Comparison of ENCODE assay signal across 12 mouse cellular contexts in genomic region chr9:62365326-62366080, GRCm38 (mm10). TPM values are rescaled to one million over a fixed set of nuclear protein-coding genes. Genes with fewer than 3 reads are reported as not detected.
DNase-seq lines count a peak whose midpoint lies in the region; ATAC-seq lines count a peak whose summit lies in the region.
"Had no signal": no experiment of that assay in that cellular context is flagged by ENCODE, and none has a peak within 500 bp of the region (broad histone marks: within the 10 kb centered on the region; RNA-seq: fewer than 3 reads in every experiment).

No protein-coding gene starts in this region.

- peak; percentile 51 for DNase-seq in adrenal gland, postnatal 10 days
- DNase-seq in adrenal gland, postnatal 25 days, result no peak
- no peak for DNase-seq in heart, postnatal 25 days (ENCODE audit: low spot score)
- no peak for DNase-seq in lung, postnatal 10 days
- no peak for DNase-seq in embryo, embryonic 11 days
- DNase-seq: cerebellum, adult 11 months; right cerebral cortex, postnatal 25 days had no signal

- H3K27ac ChIP-seq in heart, embryonic 13.5 days (replicated peaks), result peak overlapping the region; percentile 84
- peak overlapping the region; percentile 24 for H3K27ac ChIP-seq in lung, embryonic 15.5 days
- peak overlapping the region; percentile 4; the same call in 1 of the 2 replicates for H3K27ac ChIP-seq in macrophage
- H3K27ac ChIP-seq: limb, embryonic 15.5 days had no signal

- H3K4me1 ChIP-seq in heart, embryonic 13.5 days, result peaks cover 100% of the 10 kb centered on the region
- H3K4me1 ChIP-seq in lung, embryonic 15.5 days, result peaks cover 99% of the 10 kb centered on the region

- H3K27me3 ChIP-seq in heart, embryonic 13.5 days (replicated peaks), result no peaks in the 10 kb centered on the region
- no peaks in the 10 kb centered on the region for H3K27me3 ChIP-seq in lung, embryonic 15.5 days
- H3K27me3 ChIP-seq: limb, embryonic 15.5 days had no signal

- H3K4me2 ChIP-seq in heart, embryonic 13.5 days, result peak overlapping the region; percentile 39; the same call in 1 of the 2 replicates
- no peak overlapping the region for H3K4me2 ChIP-seq in lung, embryonic 15.5 days
- H3K4me2 ChIP-seq: limb, embryonic 15.5 days had no signal

- no peaks in the 10 kb centered on the region for H3K36me3 ChIP-seq in heart, embryonic 13.5 days
- no peaks in the 10 kb centered on the region for H3K36me3 ChIP-seq in lung, embryonic 15.5 days
- no peaks in the 10 kb centered on the region for H3K36me3 ChIP-seq in macrophage (ENCODE audit: inconsistent target)
- H3K36me3 ChIP-seq: limb, embryonic 15.5 days had no signal

- no peak overlapping the region for H3K9ac ChIP-seq in heart, embryonic 13.5 days
- H3K9ac ChIP-seq in lung, embryonic 15.5 days, result no peak overlapping the region
- H3K9ac ChIP-seq: limb, embryonic 15.5 days had no signal

- H3K9me3 ChIP-seq in heart, embryonic 13.5 days, result no peaks in the 10 kb centered on the region
- H3K9me3 ChIP-seq in lung, embryonic 15.5 days, result no peaks in the 10 kb centered on the region
- H3K9me3 ChIP-seq: limb, embryonic 15.5 days had no signal

- ATAC-seq in heart, embryonic 13.5 days (ENCODE audit: extremely low read depth, insufficient number of reproducible peaks, low FRiP score, low TSS enrichment), result no peak
- no peak for ATAC-seq in lung, embryonic 15.5 days (ENCODE audit: borderline replicate concordance, extremely low read depth, low FRiP score, low TSS enrichment)

- H3K79me2 ChIP-seq in macrophage (ENCODE audit: inconsistent target), result peaks cover 97% of the 10 kb centered on the region

- intact Hi-C loops in heart, postnatal 25 days (cut with DNase I), result no loop called here

- H3K4me3 ChIP-seq in heart, embryonic 13.5 days, result no peak overlapping the region
- no peak overlapping the region for H3K4me3 ChIP-seq in lung, embryonic 15.5 days
- no peak overlapping the region for H3K4me3 ChIP-seq in macrophage (ENCODE audit: inconsistent target)
- H3K4me3 ChIP-seq: erythroblast, embryonic 14.5 days; limb, embryonic 15.5 days had no signal

- 61% methylated on average over 8 of the region's 8 CpGs for WGBS in heart, embryonic 13.5 days
- 61% methylated on average over 8 of the region's 8 CpGs for WGBS in lung, embryonic 15.5 days
- 45% methylated on average over 6 of the region's 8 CpGs for WGBS in macrophage (ENCODE audit: missing documents)

RNA-seq across cellular contexts. Expression of gene Anp32a, which starts 24.4 kb away (rescaled TPM):
- 100 to 1,000 TPM; 274 to 316 TPM for total RNA-seq in adrenal gland, postnatal 10 days (2021)
- 271 and 320 TPM in 2 replicates for total RNA-seq in adrenal gland, postnatal 25 days (2021)
- polyA plus RNA-seq in heart, embryonic 13.5 days (2015; fragmentation: Nextera tagmentation; extraction: Ambion mirVana), result 150 and 157 TPM in 2 replicates
- 100 to 1,000 TPM; 186 to 202 TPM for total RNA-seq in heart, postnatal 25 days (2021)
- 182 and 184 TPM in 2 replicates for polyA plus RNA-seq in lung, embryonic 15.5 days (2015; fragmentation: Nextera tagmentation; extraction: Ambion mirVana)
- total RNA-seq in macrophage (2018; cell fraction: chromatin; rRNA removed), result 100 to 1,000 TPM in 7 of 26 experiments, 10 to 100 TPM in 19; 35.5 to 197 (median 81.7) TPM
- 100 to 1,000 TPM; 236 to 442 (median 300) TPM for total RNA-seq in macrophage (2018; cell fraction: cytosol; rRNA removed)
- total RNA-seq in macrophage (2018; cell fraction: nucleus; rRNA removed), result 100 to 1,000 TPM in 22 of 26 experiments, 10 to 100 TPM in 4; 85.4 to 297 (median 142) TPM
- polyA plus RNA-seq in macrophage (2018), result 295 to 1,273 TPM (median 320 TPM) in 3 replicates

Comparison
In these comparisons a context has a peak if more than half of its experiments do, and no peak if none do; other contexts are left out.
1. H3K27ac ChIP-seq: peak in every context shown above with its lines; median percentile 84 in heart, embryonic 13.5 days; 24 in lung, embryonic 15.5 days; 4 in macrophage.